Mouse (Mus musculus) liver, postnatal 0 days (tissue): ENCODE results near the gene Mybbp1a. TPM values are rescaled to one million over a fixed set of nuclear protein-coding genes. Genes with fewer than 3 reads are reported as not detected.

Experiments used
- ATAC-seq: fragments of 200-750 bp; cut with Nextera tagmentation; 2 replicates; pipeline ENCODE4 v1.8.0; 2017; ENCODE audit warnings: mild to moderate bottlenecking, moderate library complexity
- DNase-seq: peaks from one replicate; pipeline ENCODE4 v3.0.0-alpha.2; 2016
- H3K27ac ChIP-seq: fragments of 300-500 bp; sonication (generic); 2 replicates; pipeline ENCODE4 v1.5.1; 2014; ENCODE audit warnings: antibody characterized with exemption, moderate library complexity, mild to moderate bottlenecking, low read depth
- H3K27me3 ChIP-seq: fragments of 300-500 bp; sonication (generic); 2 replicates; pipeline ENCODE4 v1.6.1; 2014; ENCODE audit warnings: low read length, control low read depth, mixed read lengths; ENCODE audit not compliant: insufficient read depth
- H3K36me3 ChIP-seq: fragments of 300-500 bp; sonication (generic); replicated peaks from 2 replicates; pipeline ENCODE4 v1.6.1; 2014; ENCODE audit warnings: mild to moderate bottlenecking, control low read depth, low read length, moderate library complexity, mixed read lengths; ENCODE audit not compliant: insufficient read depth
- H3K4me1 ChIP-seq: fragments of 300-500 bp; sonication (generic); 2 replicates; pipeline ENCODE4 v1.6.1; 2014; ENCODE audit warnings: antibody characterized with exemption, mild to moderate bottlenecking, control low read depth; ENCODE audit not compliant: insufficient read depth
- H3K4me2 ChIP-seq: fragments of 300-500 bp; sonication (generic); 2 replicates; pipeline ENCODE4 v1.6.1; 2014; ENCODE audit warnings: low read depth, mild to moderate bottlenecking, low read length, moderate library complexity, mixed read lengths
- H3K4me3 ChIP-seq: fragments of 300-500 bp; sonication (generic); 2 replicates; pipeline ENCODE4 v1.5.1; 2014; ENCODE audit warnings: low read depth, low read length
- H3K9ac ChIP-seq: fragments of 300-500 bp; sonication (generic); replicated peaks from 2 replicates; pipeline ENCODE4 v1.6.1; 2014; ENCODE audit warnings: mild to moderate bottlenecking, moderate library complexity
- H3K9me3 ChIP-seq: fragments of 300-500 bp; sonication (generic); 2 replicates; pipeline ENCODE4 v1.6.1; 2016; ENCODE audit warnings: mild to moderate bottlenecking, control low read depth, low read length, mixed read lengths
- CTCF ChIP-seq: sonication (generic); IDR thresholded peaks from 2 replicates; pipeline ENCODE4 v1.5.1; 2016; ENCODE audit warnings: antibody characterized with exemption, low read depth
- EP300 ChIP-seq: IDR thresholded peaks from 2 replicates; pipeline ENCODE4 v1.6.1; 2016; ENCODE audit warnings: antibody characterized with exemption, low read depth, mild to moderate bottlenecking
- WGBS: fragments of 180-500 bp; shearing (Covaris S2); extraction: QIAGEN DNeasy Blood & Tissue Kit; methylation state at CpG from one replicate; pipeline ENCODE4 v1.1.7; 2014; ENCODE audit not compliant: insufficient replicate concordance; 5-methylcytosine and 5-hydroxymethylcytosine counted together
- polyA plus RNA-seq: library from polyadenylated mRNA; unstranded; fragments of >200 nt; fragmentation: Nextera tagmentation; extraction: Ambion mirVana; gene quantifications from 2 replicates; pipeline ENCODE4 v1.2.1, GENCODE M21; 2015

The Mybbp1a gene
- polyA plus RNA-seq, 1 experiment from 2014 or later = 44.5 TPM

DNA sequence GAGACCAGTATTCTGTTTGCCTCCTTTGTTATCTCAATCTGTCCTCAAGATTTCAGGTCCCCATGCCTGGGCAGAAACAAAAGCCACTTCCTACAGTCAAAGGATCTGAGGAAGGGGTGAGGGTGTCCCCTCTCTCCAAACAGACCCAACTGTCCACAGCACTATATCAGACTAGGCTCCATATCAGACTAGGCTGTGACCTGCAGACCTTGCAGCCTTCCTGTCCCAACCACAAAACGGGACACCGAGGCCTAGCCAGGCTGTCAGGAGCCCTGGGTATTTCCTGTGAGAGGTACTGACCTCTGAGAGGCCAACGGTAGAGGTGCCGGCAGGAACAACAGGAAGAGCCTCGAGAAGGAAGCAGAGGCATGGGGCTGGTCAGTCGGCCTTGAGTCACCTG lies 43.4 kb downstream of the Mybbp1a start:
- H3K27ac ChIP-seq = no peak overlapping the region
- no peak overlapping the region; the same call in 1 of the 2 replicates for H3K9ac ChIP-seq
- ATAC-seq (no peak), DNase-seq (no peak)
- H3K4me1 ChIP-seq = peaks cover 36% of the 10 kb centered on the region
- no peaks in the 10 kb centered on the region for H3K9me3 ChIP-seq
- TF ChIP-seq CTCF = no peak
- no peak for TF ChIP-seq EP300
- no peak overlapping the region for H3K4me3 ChIP-seq
- WGBS = 23% methylated on average over 6 of the region's 6 CpGs
- no peaks in the 10 kb centered on the region for H3K36me3 ChIP-seq
- no peak overlapping the region for H3K4me2 ChIP-seq
- H3K27me3 ChIP-seq = peaks cover 9% of the 10 kb centered on the region

DNA sequence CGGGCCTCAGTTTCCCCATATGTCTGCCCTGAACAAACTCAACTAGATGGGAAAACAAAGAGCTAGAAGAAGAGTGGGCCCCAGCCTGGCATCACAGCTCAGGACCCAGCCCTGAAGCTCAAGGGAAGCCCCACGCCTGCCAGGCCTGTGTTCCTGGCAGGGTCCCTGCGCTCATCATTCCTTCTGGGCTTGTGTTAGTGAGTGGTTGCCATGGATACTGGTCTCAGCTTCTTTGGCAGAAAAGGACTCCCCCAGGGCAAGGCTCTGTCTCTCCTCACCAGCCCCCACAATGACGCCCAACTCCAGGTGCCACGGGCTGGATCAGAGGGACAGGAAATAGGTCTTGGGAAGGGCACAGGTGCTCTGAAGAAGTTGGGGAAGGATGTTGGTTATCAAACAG lies 44.0 kb downstream of the Mybbp1a start:
- Histone ChIP-seq H3K4me3 (no peak overlapping the region), H3K9ac (no peak overlapping the region), H3K4me2 (no peak overlapping the region), H3K4me1 (peaks cover 36% of the 10 kb centered on the region), H3K36me3 (no peaks in the 10 kb centered on the region), H3K27me3 (peaks cover 11% of the 10 kb centered on the region), H3K27ac (no peak overlapping the region), H3K9me3 (no peaks in the 10 kb centered on the region)
- no peak for TF ChIP-seq CTCF
- TF ChIP-seq EP300 = no peak
- WGBS = 41% methylated on average over 5 of the region's 5 CpGs
- DNase-seq (no peak), ATAC-seq (no peak)

DNA sequence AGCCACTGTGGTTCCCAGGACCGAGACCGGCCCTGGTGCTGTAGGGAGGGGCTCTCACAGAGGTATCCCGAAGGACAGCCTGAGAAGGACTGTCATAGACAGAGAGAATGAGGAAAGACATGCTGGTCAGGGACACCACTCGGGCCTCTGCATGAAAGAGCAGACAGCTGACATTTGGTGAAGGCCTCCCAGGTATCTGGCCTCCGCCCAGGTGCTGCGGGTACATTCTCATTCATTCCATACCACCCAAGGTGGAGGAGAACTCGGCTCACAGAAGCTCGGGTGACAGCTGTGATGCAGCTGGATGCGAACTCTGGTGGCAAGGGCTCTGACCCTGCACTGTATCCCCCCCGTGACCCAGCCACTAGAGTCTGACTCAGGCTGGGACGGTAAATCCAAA lies 44.8 kb downstream of the Mybbp1a start:
- no peak overlapping the region for H3K9ac ChIP-seq
- H3K36me3 ChIP-seq = no peaks in the 10 kb centered on the region
- no peak overlapping the region for H3K4me3 ChIP-seq
- peaks cover 34% of the 10 kb centered on the region for H3K4me1 ChIP-seq
- ATAC-seq = no peak
- DNase-seq = no peak
- no peaks in the 10 kb centered on the region for H3K9me3 ChIP-seq
- H3K4me2 ChIP-seq = no peak overlapping the region
- peaks cover 15% of the 10 kb centered on the region for H3K27me3 ChIP-seq
- WGBS = 67% methylated on average over 11 of the region's 11 CpGs
- no peak overlapping the region for H3K27ac ChIP-seq
- TF ChIP-seq CTCF = no peak
- no peak for TF ChIP-seq EP300

DNA sequence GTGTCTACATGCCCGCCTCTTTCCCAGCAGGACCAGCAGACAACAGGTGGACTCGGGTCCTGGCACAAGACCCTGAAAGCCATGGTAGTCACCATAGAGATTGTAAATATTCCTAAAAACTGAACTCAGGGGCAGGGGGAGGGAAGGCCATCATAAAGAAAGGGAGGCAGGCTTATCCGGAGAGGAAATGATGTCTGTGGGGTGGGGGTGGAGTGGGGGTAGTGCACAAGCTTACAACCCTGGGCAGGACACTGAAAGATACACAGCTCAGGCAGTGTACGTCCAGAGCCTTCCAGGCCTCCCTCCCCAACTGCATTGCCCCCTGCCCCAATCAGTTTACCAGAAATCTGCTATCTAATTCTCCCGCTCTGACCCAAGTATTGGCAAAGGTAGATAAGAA lies 46.0 kb downstream of the Mybbp1a start:
- Histone ChIP-seq H3K27ac (no peak overlapping the region; the same call in 1 of the 2 replicates), H3K27me3 (peaks cover 21% of the 10 kb centered on the region), H3K36me3 (no peaks in the 10 kb centered on the region), H3K9me3 (no peaks in the 10 kb centered on the region), H3K4me1 (peaks cover 34% of the 10 kb centered on the region), H3K4me3 (no peak overlapping the region), H3K9ac (no peak overlapping the region), H3K4me2 (peak overlapping the region; percentile 93; the same call in 1 of the 2 replicates)
- ATAC-seq (no peak), DNase-seq (no peak)
- no peak for TF ChIP-seq CTCF
- no peak for TF ChIP-seq EP300
- WGBS = 35% methylated on average over 5 of the region's 5 CpGs

DNA sequence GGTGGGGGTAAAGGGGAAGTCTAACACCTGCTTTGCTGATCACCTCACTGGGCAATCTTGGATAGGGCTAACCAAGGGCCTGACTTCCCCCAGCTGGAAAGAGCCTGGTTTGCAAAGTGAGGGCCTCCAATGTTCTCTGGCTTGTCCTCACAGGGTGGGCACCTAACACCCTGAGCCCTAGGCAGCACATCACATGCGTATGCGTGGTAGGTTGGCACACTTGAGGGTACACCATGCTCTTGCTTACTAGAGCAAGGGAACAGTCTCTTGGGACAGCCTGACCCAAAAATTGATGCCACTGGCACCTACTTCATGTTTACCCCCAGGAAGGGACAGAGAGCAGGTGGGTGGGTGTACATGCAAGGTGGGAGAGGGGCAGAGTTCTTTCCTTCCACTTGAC lies 46.6 kb downstream of the Mybbp1a start:
- TF ChIP-seq CTCF = no peak
- TF ChIP-seq EP300 = no peak
- H3K9me3 ChIP-seq = no peaks in the 10 kb centered on the region
- H3K4me3 ChIP-seq = no peak overlapping the region
- H3K4me1 ChIP-seq = peaks cover 30% of the 10 kb centered on the region
- ATAC-seq (no peak), DNase-seq (no peak)
- peak overlapping the region; percentile 93; the same call in 1 of the 2 replicates for H3K4me2 ChIP-seq
- WGBS = 61% methylated on average over 2 of the region's 2 CpGs
- H3K9ac ChIP-seq = no peak overlapping the region
- no peak overlapping the region for H3K27ac ChIP-seq
- H3K27me3 ChIP-seq = peaks cover 21% of the 10 kb centered on the region
- H3K36me3 ChIP-seq = no peaks in the 10 kb centered on the region

DNA sequence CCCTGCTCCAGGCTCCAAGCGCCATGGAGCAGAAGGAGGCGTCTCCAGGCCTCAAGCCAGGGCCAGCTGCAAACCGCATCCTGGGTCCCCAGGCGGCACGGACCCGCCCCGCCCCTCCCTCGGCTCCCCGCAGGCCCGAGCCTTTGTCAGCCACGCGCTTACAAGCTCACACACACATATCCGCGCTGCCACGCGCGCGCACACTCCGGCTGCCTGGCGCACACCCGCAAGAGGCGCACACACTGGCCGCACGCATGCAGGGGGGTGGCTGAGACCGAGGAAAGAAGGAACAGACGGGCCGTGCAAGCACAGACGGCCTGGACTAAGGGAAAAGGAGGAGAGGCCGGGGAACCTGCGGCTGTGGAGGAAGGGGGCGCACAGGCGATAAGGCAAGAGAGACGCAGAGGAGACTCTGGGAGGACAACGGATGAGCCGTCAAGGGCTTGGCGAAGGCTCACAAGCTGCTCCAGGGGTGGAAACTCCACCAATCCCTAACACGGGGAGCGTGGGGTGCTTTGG lies 47.7 kb downstream of the Mybbp1a start:
- peak overlapping the region; percentile 49 for H3K4me3 ChIP-seq
- WGBS = 2% methylated on average over 33 of the region's 38 CpGs
- H3K4me2 ChIP-seq = peak overlapping the region; percentile 93
- peak; percentile 19; the same call in 1 of the 2 replicates for ATAC-seq
- peaks cover 23% of the 10 kb centered on the region for H3K27me3 ChIP-seq
- H3K36me3 ChIP-seq = no peaks in the 10 kb centered on the region
- TF ChIP-seq EP300 (no peak), CTCF (no peak)
- H3K9me3 ChIP-seq = no peaks in the 10 kb centered on the region
- peak; percentile 50 for DNase-seq
- H3K9ac ChIP-seq = peak overlapping the region; percentile 48; the same call in 1 of the 2 replicates
- H3K27ac ChIP-seq = peak overlapping the region; percentile 5; the same call in 1 of the 2 replicates
- H3K4me1 ChIP-seq = peaks cover 30% of the 10 kb centered on the region

DNA sequence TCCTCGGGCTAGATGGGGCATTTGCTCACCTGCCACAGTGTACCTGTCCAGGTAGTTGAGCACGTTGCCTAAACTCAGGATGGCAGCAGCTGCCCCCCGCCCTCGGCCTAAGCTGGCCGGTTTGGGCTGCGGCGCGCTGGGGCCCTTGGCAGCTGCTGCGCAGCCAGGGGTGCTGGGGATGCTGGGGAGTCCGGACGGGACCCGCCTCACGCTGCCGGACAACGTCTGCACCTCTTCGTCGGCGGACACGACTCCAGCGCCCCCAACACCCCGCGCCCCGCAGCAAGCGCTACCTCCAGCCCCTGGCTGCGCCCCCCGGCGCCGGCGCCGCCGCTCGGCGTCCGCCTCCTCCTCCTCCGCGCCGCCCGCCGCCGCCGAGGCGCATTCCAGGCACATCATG lies 48.2 kb downstream of the Mybbp1a start:
- H3K4me2 ChIP-seq = peak overlapping the region; percentile 93
- H3K27ac ChIP-seq = no peak overlapping the region
- DNase-seq = no peak
- H3K27me3 ChIP-seq = peaks cover 23% of the 10 kb centered on the region
- 5% methylated on average over 26 of the region's 42 CpGs for WGBS
- H3K4me1 ChIP-seq = peaks cover 30% of the 10 kb centered on the region
- H3K4me3 ChIP-seq = peak overlapping the region; percentile 49
- no peaks in the 10 kb centered on the region for H3K36me3 ChIP-seq
- peak overlapping the region; percentile 48 for H3K9ac ChIP-seq
- peak; percentile 18; the same call in 1 of the 2 replicates for ATAC-seq
- H3K9me3 ChIP-seq = no peaks in the 10 kb centered on the region
- no peak for TF ChIP-seq CTCF
- TF ChIP-seq EP300 = no peak
